Mouse (Mus musculus): ENCODE measurements at regions not wholly inside any gene's neighbourhood (a gene's known extent, or its start where the extent isn't known, plus 50 kb on each side); places are given as distances from the start of the nearest gene placed in this dataset.

- DNase-seq (ENCODE audit: inconsistent ontology term) = no peak
These were observed 52.3 kb upstream of the Tcl1 start for GRCm38 (mm10) chr12:105274866-105275265.

GRCm38 (mm10) chr12:105280076-105280475, 53.6 kb upstream of the Tunar start:
- no peak for DNase-seq (ENCODE audit: inconsistent ontology term)

- DNase-seq (ENCODE audit: inconsistent ontology term) = no peak
These were observed 52.6 kb upstream of the Tunar start for GRCm38 (mm10) chr12:105281070-105281469.

- peak; percentile 7 for DNase-seq (ENCODE audit: inconsistent ontology term)
These were observed 51.6 kb upstream of the Tunar start for GRCm38 (mm10) chr12:105282091-105282490.
